Mouse (Mus musculus) lung, postnatal 0 days (tissue): Measurements from ENCODE around the gene Foxs1. TPM values are rescaled to one million over a fixed set of nuclear protein-coding genes. Genes with fewer than 3 reads are reported as not detected.
A peak's percentile ranks its signal among the peaks of the same experiment; 100 is the strongest.

Experiments used
- ATAC-seq: fragments of 200-750 bp; cut with Nextera tagmentation; 2 replicates; pipeline ENCODE4 v1.8.0; 2017; ENCODE audit warnings: moderate library complexity
- DNase-seq: peaks from one replicate; pipeline ENCODE4 v3.0.0-alpha.2; 2016; ENCODE audit warnings: low spot score
- H3K27ac ChIP-seq: fragments of 300-500 bp; sonication (generic); 2 replicates; pipeline ENCODE4 v1.5.1; 2014; ENCODE audit warnings: antibody characterized with exemption, mild to moderate bottlenecking, low read length, mixed read lengths
- H3K27me3 ChIP-seq: fragments of 300-500 bp; sonication (generic); replicated peaks from 2 replicates; pipeline ENCODE4 v1.6.1; 2014; ENCODE audit warnings: low read length, mixed read lengths; ENCODE audit not compliant: insufficient read depth
- H3K36me3 ChIP-seq: fragments of 300-500 bp; sonication (generic); 2 replicates; pipeline ENCODE4 v1.6.1; 2014; ENCODE audit warnings: low read length, mixed read lengths; ENCODE audit not compliant: insufficient read depth
- H3K4me1 ChIP-seq: fragments of 300-500 bp; sonication (generic); 2 replicates; pipeline ENCODE4 v1.6.1; 2014; ENCODE audit warnings: antibody characterized with exemption, low read depth, low read length, mixed read lengths; ENCODE audit not compliant: insufficient read depth
- H3K4me2 ChIP-seq: fragments of 300-500 bp; sonication (generic); replicated peaks from 2 replicates; pipeline ENCODE4 v1.6.1; 2014; ENCODE audit warnings: low read depth, mild to moderate bottlenecking, low read length, moderate library complexity, mixed read lengths
- H3K4me3 ChIP-seq: fragments of 300-500 bp; sonication (generic); 2 replicates; pipeline ENCODE4 v1.5.1; 2014; ENCODE audit warnings: low read depth, low read length
- H3K9ac ChIP-seq: fragments of 300-500 bp; sonication (generic); replicated peaks from 2 replicates; pipeline ENCODE4 v1.6.1; 2014; ENCODE audit warnings: low read depth, mild to moderate bottlenecking
- H3K9me3 ChIP-seq: fragments of 300-500 bp; sonication (generic); 2 replicates; pipeline ENCODE4 v1.6.1; 2016; ENCODE audit warnings: low read length, mixed read lengths
- CTCF ChIP-seq: IDR thresholded peaks from 2 replicates; pipeline ENCODE4 v1.5.1; 2016; ENCODE audit warnings: antibody characterized with exemption, mild to moderate bottlenecking
- EP300 ChIP-seq: IDR thresholded peaks from 2 replicates; pipeline ENCODE4 v1.6.1; 2016; ENCODE audit warnings: antibody characterized with exemption, mild to moderate bottlenecking, control low read depth
- WGBS: fragments of 180-500 bp; shearing (Covaris S2); extraction: QIAGEN DNeasy Blood & Tissue Kit; methylation state at CpG from one replicate; pipeline ENCODE4 v1.1.7; 2014; 5-methylcytosine and 5-hydroxymethylcytosine counted together
- polyA plus RNA-seq: library from polyadenylated mRNA; unstranded; fragments of >200 nt; fragmentation: Nextera tagmentation; extraction: Ambion mirVana; gene quantifications from 2 replicates; pipeline ENCODE4 v1.2.1, GENCODE M21; 2015

Gene Foxs1
- polyA plus RNA-seq, result 11.0 and 13.2 TPM in 2 replicates

DNA sequence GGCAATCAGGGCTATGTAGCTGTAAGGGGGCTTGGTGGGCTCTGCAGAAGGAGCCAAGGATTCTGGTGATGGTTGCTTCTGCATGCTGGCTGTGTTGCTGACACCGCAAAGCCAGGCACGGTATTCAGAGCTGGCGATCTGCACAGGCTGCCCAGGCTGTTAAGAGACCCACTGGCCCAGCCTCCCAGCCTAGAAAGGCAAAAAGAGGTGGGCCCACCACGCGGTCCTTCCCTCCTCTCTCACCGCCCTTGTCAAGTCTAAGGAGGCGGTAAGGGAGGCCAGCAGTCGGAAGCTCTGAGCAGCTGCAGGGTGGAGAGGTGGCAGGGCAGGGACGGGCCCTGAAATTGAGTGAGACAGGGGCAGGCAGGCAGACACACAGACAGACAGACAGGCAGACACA, at the start of gene Foxs1:
TSS of gene Foxs1 (minus strand) at position 161 of the 400 bp plus-strand sequence.
- Histone ChIP-seq H3K4me3 (peak within 1 kb of the TSS; percentile 17), H3K36me3 (no peaks in the 10 kb centered on the region), H3K4me2 (0 out of 2 replicates have a peak within 1 kb of the TSS, but pooled peaks have one; percentile 17), H3K27ac (peak within 1 kb of the TSS; percentile 38; the same call in 1 of the 2 replicates), H3K27me3 (no peaks in the 10 kb centered on the region), H3K4me1 (no peaks in the 10 kb centered on the region), H3K9ac (0 out of 2 replicates have a peak within 1 kb of the TSS, but pooled peaks have one; percentile 12), H3K9me3 (no peaks in the 10 kb centered on the region)
- 13% methylated on average over 9 of the region's 9 CpGs for WGBS
- TF ChIP-seq EP300 (no peak), CTCF (no peak)
- ATAC-seq (peak; percentile 63), DNase-seq (peak; percentile 47)

DNA sequence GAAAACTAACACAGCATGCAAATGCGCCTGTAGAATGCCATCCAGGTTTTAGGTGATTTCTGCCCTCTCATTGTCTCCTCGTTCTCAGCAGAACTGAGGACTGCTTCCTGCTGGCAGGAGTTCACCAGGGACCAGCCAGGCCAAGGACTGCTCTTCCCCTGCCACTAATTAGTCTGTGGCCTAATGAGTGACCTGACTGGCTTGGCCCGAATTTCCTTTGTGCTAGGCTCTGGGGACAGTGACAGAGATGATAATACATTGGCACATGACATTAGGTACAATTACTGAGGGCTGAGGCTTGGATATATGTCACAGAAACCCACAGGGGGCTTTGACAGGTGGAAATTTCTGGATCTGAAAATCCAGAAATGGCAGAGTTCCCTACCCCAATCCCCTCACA, 44.0 kb upstream of the Foxs1 start:
- H3K4me3 ChIP-seq, result no peak overlapping the region
- 54% methylated on average over 3 of the region's 3 CpGs for WGBS
- H3K9ac ChIP-seq, result no peak overlapping the region
- H3K36me3 ChIP-seq, result no peaks in the 10 kb centered on the region
- H3K27ac ChIP-seq, result no peak overlapping the region
- no peak for TF ChIP-seq CTCF
- no peak for TF ChIP-seq EP300
- H3K4me1 ChIP-seq, result no peaks in the 10 kb centered on the region
- no peaks in the 10 kb centered on the region for H3K9me3 ChIP-seq
- H3K27me3 ChIP-seq, result no peaks in the 10 kb centered on the region
- no peak for ATAC-seq
- no peak for DNase-seq
- H3K4me2 ChIP-seq, result no peak overlapping the region

DNA sequence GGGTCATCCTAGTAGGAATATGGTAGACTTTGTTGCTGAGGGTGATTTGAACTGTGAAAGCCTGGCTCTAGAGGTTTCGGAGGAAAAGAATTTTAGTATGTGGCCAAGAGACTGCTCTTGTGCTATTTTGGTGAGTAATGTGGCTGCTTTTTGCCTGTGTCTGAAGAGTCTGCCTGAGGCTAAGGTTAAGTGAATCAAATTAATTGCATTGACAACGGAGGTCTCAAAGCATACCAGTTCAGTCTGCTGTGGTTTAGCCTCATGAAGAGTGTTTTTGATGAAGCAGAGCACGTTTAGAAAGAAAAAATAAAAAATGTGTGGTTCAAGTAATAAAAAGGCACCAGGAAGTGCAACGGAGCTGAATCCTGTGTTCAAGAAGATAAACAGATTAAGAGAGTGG, 32.5 kb upstream of the Foxs1 start:
- TF ChIP-seq CTCF, result no peak
- TF ChIP-seq EP300, result no peak
- Histone ChIP-seq H3K9ac (no peak overlapping the region), H3K4me3 (no peak overlapping the region), H3K36me3 (no peaks in the 10 kb centered on the region), H3K27me3 (no peaks in the 10 kb centered on the region), H3K9me3 (no peaks in the 10 kb centered on the region), H3K4me1 (no peaks in the 10 kb centered on the region), H3K4me2 (no peak overlapping the region), H3K27ac (no peak overlapping the region)
- 58% methylated on average over 4 of the region's 4 CpGs for WGBS
- DNase-seq (no peak), ATAC-seq (no peak)

DNA sequence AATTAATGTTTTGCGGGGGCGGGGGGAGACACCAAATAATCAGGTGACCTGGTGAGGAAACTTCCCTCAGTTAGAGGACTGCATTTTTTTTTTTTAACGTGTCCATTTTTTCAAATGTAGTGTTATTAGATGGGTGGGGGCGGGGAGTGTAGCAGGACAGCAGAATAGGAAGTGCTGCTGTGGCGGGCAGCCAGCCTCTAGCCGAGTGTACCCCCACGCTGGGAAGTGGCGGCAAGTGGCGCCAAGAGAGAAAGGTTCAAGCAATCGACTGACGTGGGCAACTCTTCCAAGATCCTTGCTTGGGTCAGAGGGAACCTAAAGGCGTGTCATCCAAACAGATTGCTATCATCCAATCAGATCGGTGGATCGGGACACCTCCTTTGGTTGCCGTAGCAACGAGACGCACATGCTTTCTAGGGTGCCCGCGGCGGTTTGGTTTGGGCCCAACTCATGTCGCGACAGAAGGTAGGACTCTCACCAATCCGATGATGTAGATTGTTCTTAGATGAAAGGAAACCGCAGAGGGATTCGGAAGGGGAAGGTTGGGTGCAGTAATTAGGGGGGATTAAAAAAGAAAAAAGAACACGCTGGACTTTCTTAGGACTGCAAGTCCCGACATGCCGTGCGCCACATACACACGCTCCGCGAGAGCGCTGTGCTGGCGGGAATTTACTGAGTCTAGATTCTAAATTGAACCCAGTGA, 29.2 kb upstream of the Foxs1 start, which contains the start of gene Ttll9:
TSS of gene Ttll9 (plus strand) at position 395 of the 703 bp plus-strand sequence.
- H3K27me3 ChIP-seq, result no peaks in the 10 kb centered on the region
- peak; percentile 94 for DNase-seq
- H3K9me3 ChIP-seq, result no peaks in the 10 kb centered on the region
- H3K9ac ChIP-seq, result 0 out of 2 replicates have a peak within 1 kb of the TSS, but pooled peaks have one; percentile 6
- H3K36me3 ChIP-seq, result no peaks in the 10 kb centered on the region
- H3K4me3 ChIP-seq, result peak within 1 kb of the TSS; percentile 40
- no peak for TF ChIP-seq CTCF
- no peaks in the 10 kb centered on the region for H3K4me1 ChIP-seq
- peak within 1 kb of the TSS; percentile 59 for H3K4me2 ChIP-seq
- no peak within 1 kb of the TSS for H3K27ac ChIP-seq
- peak; percentile 96 for ATAC-seq
- 3% methylated on average over 34 of the region's 34 CpGs for WGBS

DNA sequence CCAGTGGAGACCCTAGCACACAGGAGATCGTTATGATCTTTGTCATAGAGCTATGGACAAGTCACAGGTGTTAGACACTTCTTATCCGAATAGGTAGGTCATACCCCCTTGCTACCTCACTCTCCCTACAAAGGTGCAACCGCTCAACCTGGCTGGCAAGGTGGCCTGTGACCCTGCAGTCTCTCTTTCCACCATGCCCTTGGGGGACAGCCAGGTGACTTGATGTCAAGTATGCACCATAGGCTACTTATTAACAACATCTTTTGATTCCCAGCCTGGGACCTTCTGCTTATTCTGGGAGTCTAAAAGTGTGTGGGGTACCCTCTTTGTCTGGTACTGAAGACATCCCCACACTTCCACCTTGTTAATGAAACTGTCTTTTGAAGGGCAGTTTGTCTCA, 25.1 kb upstream of the Foxs1 start:
- H3K27ac ChIP-seq, result no peak overlapping the region
- ATAC-seq (no peak), DNase-seq (no peak)
- WGBS, result 68% methylated on average over 3 of the region's 3 CpGs
- H3K4me1 ChIP-seq, result no peaks in the 10 kb centered on the region
- no peak overlapping the region for H3K9ac ChIP-seq
- H3K4me2 ChIP-seq, result no peak overlapping the region
- no peaks in the 10 kb centered on the region for H3K27me3 ChIP-seq
- H3K9me3 ChIP-seq, result no peaks in the 10 kb centered on the region
- no peaks in the 10 kb centered on the region for H3K36me3 ChIP-seq
- H3K4me3 ChIP-seq, result no peak overlapping the region
- TF ChIP-seq CTCF (no peak), EP300 (no peak)

DNA sequence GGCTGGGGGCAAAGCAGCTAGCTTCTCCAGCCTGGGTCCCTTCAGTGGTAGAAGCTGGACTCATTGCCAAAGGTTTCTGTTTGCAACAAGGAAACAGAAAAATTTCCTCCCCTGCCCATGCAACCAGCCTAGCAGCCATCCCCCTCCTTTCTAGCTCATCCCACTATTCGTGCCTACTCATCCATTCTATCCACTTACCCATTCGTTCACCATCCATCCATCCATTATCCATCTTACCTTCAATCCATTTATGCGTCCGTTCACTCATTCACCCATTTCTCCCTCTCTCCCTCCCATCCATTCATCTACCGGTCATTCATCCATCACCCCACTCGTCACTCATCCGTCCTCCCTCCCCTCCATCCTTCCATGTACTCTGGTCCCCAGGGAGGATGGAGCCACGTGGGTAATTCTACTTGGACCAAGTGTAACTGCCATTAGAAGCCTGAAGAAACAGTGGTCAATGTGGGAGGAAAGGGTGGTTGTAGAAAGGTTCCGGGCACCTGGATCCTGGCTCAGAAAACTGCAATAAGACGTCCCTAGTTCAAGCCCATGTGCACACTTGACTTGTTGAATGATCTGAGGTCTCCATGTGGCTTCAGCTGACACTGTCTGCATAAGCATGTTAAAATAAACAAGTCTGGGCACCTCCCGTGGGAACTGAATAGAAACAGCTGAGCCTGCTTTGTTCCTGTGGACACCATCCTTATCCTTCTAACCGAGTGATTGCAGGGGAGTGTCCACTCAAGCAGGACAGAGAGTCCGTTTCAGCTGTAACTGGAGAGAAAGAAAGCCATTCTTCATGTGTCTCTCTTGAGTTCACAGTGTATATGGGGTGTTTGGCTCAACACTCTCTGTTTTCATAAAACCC, 19.1 kb upstream of the Foxs1 start:
- no peaks in the 10 kb centered on the region for H3K36me3 ChIP-seq
- no peak overlapping the region for H3K27ac ChIP-seq
- TF ChIP-seq EP300 (no peak), CTCF (no peak)
- ATAC-seq (no peak), DNase-seq (peak; percentile 10)
- H3K27me3 ChIP-seq, result peaks cover 19% of the 10 kb centered on the region
- H3K4me1 ChIP-seq, result peaks cover 5% of the 10 kb centered on the region; the same call in 1 of the 2 replicates
- no peak overlapping the region for H3K9ac ChIP-seq
- H3K4me3 ChIP-seq, result peak overlapping the region; percentile 45
- WGBS, result 11% methylated on average over 13 of the region's 13 CpGs
- peak overlapping the region; percentile 93 for H3K4me2 ChIP-seq
- no peaks in the 10 kb centered on the region for H3K9me3 ChIP-seq
